Mouse (Mus musculus): Measurements from ENCODE around the gene Gm45808. TPM values are rescaled to one million over a fixed set of nuclear protein-coding genes. Genes with fewer than 3 reads are reported as not detected.
"Not testable (repeated sequence)": the region's sequence is repeated elsewhere in the genome, so short reads cannot be mapped to it uniquely, and the experiment has no call there.

Gene Gm45808
- total and polyA plus RNA-seq, 2 experiments from 2014 or later = 0.18 to 14.2 TPM

- H3K27ac ChIP-seq (ENCODE audit: low read depth) = no peak overlapping the region
- H3K9me3 ChIP-seq (replicated peaks; ENCODE audit: control insufficient read depth, low read length) = no peaks in the 10 kb centered on the region
- no peak for DNase-seq (ENCODE audit: low spot score)
- no peak overlapping the region for H3K4me3 ChIP-seq (ENCODE audit: low read depth, low read length)
- WGBS = 94% methylated on average over 16 of the region's 16 CpGs
- no peak overlapping the region for H3K4me2 ChIP-seq (ENCODE audit: low read depth, low read length)
- H3K9ac ChIP-seq (replicated peaks; ENCODE audit: low read depth, low read length) = no peak overlapping the region
- H3K4me1 ChIP-seq (ENCODE audit: control insufficient read depth, insufficient read depth) = peaks cover 14% of the 10 kb centered on the region
- ATAC-seq (ENCODE audit: insufficient read depth, low read depth) = no peak
- no peak for TF ChIP-seq EP300 (IDR thresholded peaks at IDR 0.05; ENCODE audit: low read depth)
- TF ChIP-seq CTCF (IDR thresholded peaks at IDR 0.05; ENCODE audit: low read depth) = no peak
- peaks cover 10% of the 10 kb centered on the region; the same call in 1 of the 2 replicates for H3K36me3 ChIP-seq (replicated peaks; ENCODE audit: control insufficient read depth, insufficient read depth, low read length)
- no peaks in the 10 kb centered on the region for H3K27me3 ChIP-seq (ENCODE audit: control insufficient read depth, insufficient read depth, low read length)
These were observed 32.0 kb upstream of the Gm45808 start for GRCm38 (mm10) chr7:45518618-45519017.

GRCm38 (mm10) chr7:45516846-45517245 is 30.2 kb upstream of the Gm45808 start:
- not testable (repeated sequence) for H3K27ac ChIP-seq (ENCODE audit: low read depth); H3K27me3 ChIP-seq (ENCODE audit: control insufficient read depth, insufficient read depth, low read length); H3K9ac ChIP-seq (replicated peaks; ENCODE audit: low read depth, low read length); H3K4me3 ChIP-seq (ENCODE audit: low read depth, low read length); H3K4me2 ChIP-seq (ENCODE audit: low read depth, low read length); H3K4me1 ChIP-seq (ENCODE audit: control insufficient read depth, insufficient read depth); H3K9me3 ChIP-seq (replicated peaks; ENCODE audit: control insufficient read depth, low read length); H3K36me3 ChIP-seq (replicated peaks; ENCODE audit: control insufficient read depth, insufficient read depth, low read length); DNase-seq (ENCODE audit: low spot score); ATAC-seq (ENCODE audit: insufficient read depth, low read depth)
- peak; percentile 18; the same call in 1 of the 2 replicates for TF ChIP-seq CTCF (IDR thresholded peaks at IDR 0.05; ENCODE audit: low read depth)
- WGBS = 63% methylated on average over 5 of the region's 5 CpGs

GRCm38 (mm10) chr7:45515436-45515835 is 28.8 kb upstream of the Gm45808 start:
- WGBS = 25% methylated on average over 16 of the region's 16 CpGs
- Histone ChIP-seq H3K9ac (replicated peaks; ENCODE audit: low read depth, low read length) (no peak overlapping the region), H3K27ac (ENCODE audit: low read depth) (no peak overlapping the region), H3K27me3 (ENCODE audit: control insufficient read depth, insufficient read depth, low read length) (no peaks in the 10 kb centered on the region), H3K4me3 (ENCODE audit: low read depth, low read length) (no peak overlapping the region), H3K4me1 (ENCODE audit: control insufficient read depth, insufficient read depth) (no peaks in the 10 kb centered on the region), H3K9me3 (replicated peaks; ENCODE audit: control insufficient read depth, low read length) (no peaks in the 10 kb centered on the region), H3K36me3 (replicated peaks; ENCODE audit: control insufficient read depth, insufficient read depth, low read length) (no peaks in the 10 kb centered on the region), H3K4me2 (ENCODE audit: low read depth, low read length) (no peak overlapping the region)
- ATAC-seq (ENCODE audit: insufficient read depth, low read depth) = no peak; the same call in 1 of the 2 replicates
- DNase-seq (ENCODE audit: low spot score) = no peak
- TF ChIP-seq EP300 (IDR thresholded peaks at IDR 0.05; ENCODE audit: low read depth) (no peak), CTCF (IDR thresholded peaks at IDR 0.05; ENCODE audit: low read depth) (no peak)

DNA sequence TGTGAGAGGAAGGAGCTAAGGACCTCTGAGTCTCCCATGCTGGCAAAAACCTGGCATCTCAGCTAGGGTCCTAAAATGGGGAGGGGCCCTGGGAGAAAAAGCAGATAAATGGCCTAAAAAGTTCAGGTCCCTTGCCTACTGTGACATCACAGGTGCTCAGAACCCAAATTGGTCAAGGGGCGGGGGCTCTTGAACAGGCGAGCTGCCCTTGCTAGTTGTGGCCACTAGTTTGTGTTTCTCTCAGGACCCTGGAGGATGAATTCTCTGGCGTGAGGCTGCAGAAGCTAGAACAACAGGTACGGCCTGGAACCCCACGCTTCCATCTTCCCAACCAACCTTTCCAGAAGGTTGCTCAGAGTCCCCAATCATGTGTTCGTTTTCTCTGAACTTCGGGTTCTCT is 27.8 kb upstream of the Gm45808 start:
- H3K36me3 ChIP-seq (replicated peaks; ENCODE audit: control insufficient read depth, insufficient read depth, low read length) = no peaks in the 10 kb centered on the region
- 79% methylated on average over 7 of the region's 7 CpGs for WGBS
- H3K9ac ChIP-seq (replicated peaks; ENCODE audit: low read depth, low read length) = no peak overlapping the region
- no peak for TF ChIP-seq CTCF (IDR thresholded peaks at IDR 0.05; ENCODE audit: low read depth)
- no peak for TF ChIP-seq EP300 (IDR thresholded peaks at IDR 0.05; ENCODE audit: low read depth)
- DNase-seq (ENCODE audit: low spot score) (no peak), ATAC-seq (ENCODE audit: insufficient read depth, low read depth) (no peak)
- H3K4me1 ChIP-seq (ENCODE audit: control insufficient read depth, insufficient read depth) = peaks cover 4% of the 10 kb centered on the region
- no peak overlapping the region for H3K27ac ChIP-seq (ENCODE audit: low read depth)
- no peaks in the 10 kb centered on the region for H3K9me3 ChIP-seq (replicated peaks; ENCODE audit: control insufficient read depth, low read length)
- no peaks in the 10 kb centered on the region for H3K27me3 ChIP-seq (ENCODE audit: control insufficient read depth, insufficient read depth, low read length)
- no peak overlapping the region for H3K4me2 ChIP-seq (ENCODE audit: low read depth, low read length)
- no peak overlapping the region for H3K4me3 ChIP-seq (ENCODE audit: low read depth, low read length)

GRCm38 (mm10) chr7:45509912-45510787 is 23.5 kb upstream of the Gm45808 start, which contains the start of gene Nucb1:
Nucb1 (minus strand) TSS chr7:45510406.
- no peaks in the 10 kb centered on the region for H3K9me3 ChIP-seq (replicated peaks; ENCODE audit: control insufficient read depth, low read length)
- H3K4me2 ChIP-seq (ENCODE audit: low read depth, low read length) = peak within 1 kb of the TSS; percentile 85
- H3K36me3 ChIP-seq (replicated peaks; ENCODE audit: control insufficient read depth, insufficient read depth, low read length) = peaks cover 29% of the 10 kb centered on the region
- H3K9ac ChIP-seq (replicated peaks; ENCODE audit: low read depth, low read length) = peak within 1 kb of the TSS; percentile 84
- H3K4me3 ChIP-seq (ENCODE audit: low read depth, low read length) = peak within 1 kb of the TSS; percentile 92
- peak within 1 kb of the TSS; percentile 86 for H3K27ac ChIP-seq (ENCODE audit: low read depth)
- DNase-seq (ENCODE audit: low spot score) (peak; percentile 95), ATAC-seq (ENCODE audit: insufficient read depth, low read depth) (peak; percentile 92)
- under 1% methylated on average over 44 of the region's 44 CpGs for WGBS
- no peak; the same call in 1 of the 2 replicates for TF ChIP-seq CTCF (IDR thresholded peaks at IDR 0.05; ENCODE audit: low read depth)
- peak; percentile 85 for TF ChIP-seq EP300 (IDR thresholded peaks at IDR 0.05; ENCODE audit: low read depth)
- H3K4me1 ChIP-seq (ENCODE audit: control insufficient read depth, insufficient read depth) = peaks cover 13% of the 10 kb centered on the region
- H3K27me3 ChIP-seq (ENCODE audit: control insufficient read depth, insufficient read depth, low read length) = no peaks in the 10 kb centered on the region

Measured in heart, postnatal 0 days (tissue).